Mouse (Mus musculus) hindbrain, embryonic 13.5 days (tissue): ENCODE measurements at regions not wholly inside any gene's neighbourhood (a gene's known extent, or its start where the extent isn't known, plus 50 kb on each side); places are given as distances from the start of the nearest gene placed in this dataset.

Experiments used
- ATAC-seq: fragments of 200-750 bp; cut with Nextera tagmentation; 2 replicates; pipeline ENCODE4 v1.8.0; 2017; ENCODE audit warnings: moderate TSS enrichment; ENCODE audit not compliant: low FRiP score
- H3K27ac ChIP-seq: fragments of 300-500 bp; sonication (generic); 2 replicates; pipeline ENCODE4 v1.5.1; 2015; ENCODE audit warnings: inconsistent platforms, mild to moderate bottlenecking, moderate library complexity
- H3K27me3 ChIP-seq: fragments of 300-500 bp; sonication (generic); 2 replicates; pipeline ENCODE4 v1.6.1; 2015; ENCODE audit warnings: mild to moderate bottlenecking, inconsistent platforms
- H3K36me3 ChIP-seq: fragments of 300-500 bp; sonication (generic); 2 replicates; pipeline ENCODE4 v1.6.1; 2015; ENCODE audit warnings: mild to moderate bottlenecking, inconsistent platforms
- H3K4me1 ChIP-seq: fragments of 300-500 bp; sonication (generic); replicated peaks from 2 replicates; pipeline ENCODE4 v1.6.1; 2015; ENCODE audit warnings: inconsistent platforms
- H3K4me2 ChIP-seq: fragments of 300-500 bp; sonication (generic); 2 replicates; pipeline ENCODE4 v1.6.1; 2015; ENCODE audit warnings: inconsistent platforms, mild to moderate bottlenecking, moderate library complexity
- H3K4me3 ChIP-seq: fragments of 300-500 bp; sonication (generic); 2 replicates; pipeline ENCODE4 v1.5.1; 2015; ENCODE audit warnings: mild to moderate bottlenecking, inconsistent platforms
- H3K9ac ChIP-seq: fragments of 300-500 bp; sonication (generic); 2 replicates; pipeline ENCODE4 v1.6.1; 2015; ENCODE audit warnings: mild to moderate bottlenecking, inconsistent platforms
- H3K9me3 ChIP-seq: fragments of 300-500 bp; sonication (generic); 2 replicates; pipeline ENCODE4 v1.6.1; 2016; ENCODE audit warnings: inconsistent platforms
- WGBS: fragments of 180-500 bp; shearing (Covaris S2); methylation state at CpG from one replicate; pipeline ENCODE4 v1.1.7; 2015; 5-methylcytosine and 5-hydroxymethylcytosine counted together

DNA sequence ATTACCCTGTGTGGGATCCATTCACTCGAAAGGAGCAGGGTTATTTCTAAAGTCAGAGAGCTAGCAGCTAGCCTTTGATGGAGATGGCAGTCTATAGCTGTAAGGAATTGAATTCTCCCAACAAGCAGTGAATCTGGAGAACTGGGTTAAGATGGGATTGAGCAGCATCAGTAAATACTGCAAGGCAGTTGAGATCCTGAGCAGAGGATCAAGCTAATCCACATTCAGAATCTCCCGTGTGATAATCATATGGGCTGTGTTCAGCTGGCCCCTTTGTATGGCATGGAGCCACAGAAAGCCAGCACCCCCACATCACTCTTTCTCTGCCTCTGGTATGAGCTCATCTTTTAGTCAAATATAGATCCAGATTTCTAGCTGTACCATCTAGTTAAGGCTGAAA is 334.9 kb downstream of the Actr3 start:
- Histone ChIP-seq H3K9ac (no peak overlapping the region), H3K4me1 (no peaks in the 10 kb centered on the region), H3K36me3 (no peaks in the 10 kb centered on the region), H3K4me2 (no peak overlapping the region), H3K27me3 (no peaks in the 10 kb centered on the region), H3K4me3 (no peak overlapping the region), H3K9me3 (0 out of 2 replicates have a peak, but pooled peaks cover 2% of the 10 kb centered on the region), H3K27ac (no peak overlapping the region)
- 88% methylated on average over 2 of the region's 2 CpGs for WGBS
- no peak for ATAC-seq

DNA sequence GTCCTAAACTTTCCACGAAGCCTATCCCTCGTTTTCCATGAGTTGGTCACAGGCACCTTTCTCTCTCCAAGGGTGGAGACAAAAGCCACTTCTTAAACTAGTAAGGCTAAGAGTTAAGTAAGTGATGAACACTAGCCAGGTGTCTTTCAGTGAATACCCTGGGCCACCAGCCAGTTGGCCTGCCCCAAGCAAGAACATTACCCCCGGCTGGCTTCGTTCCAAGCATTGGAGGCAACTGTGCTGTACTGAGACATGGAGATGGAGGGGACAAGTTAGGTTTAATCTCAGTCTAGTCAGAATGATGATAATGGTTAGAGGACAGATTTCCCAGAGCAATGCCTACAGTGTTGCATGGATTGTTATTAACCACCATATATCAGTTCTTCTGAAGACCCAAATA is 350.6 kb downstream of the Actr3 start:
- no peak for ATAC-seq
- no peak overlapping the region for H3K9ac ChIP-seq
- WGBS: 91% methylated on average over 4 of the region's 4 CpGs

DNA sequence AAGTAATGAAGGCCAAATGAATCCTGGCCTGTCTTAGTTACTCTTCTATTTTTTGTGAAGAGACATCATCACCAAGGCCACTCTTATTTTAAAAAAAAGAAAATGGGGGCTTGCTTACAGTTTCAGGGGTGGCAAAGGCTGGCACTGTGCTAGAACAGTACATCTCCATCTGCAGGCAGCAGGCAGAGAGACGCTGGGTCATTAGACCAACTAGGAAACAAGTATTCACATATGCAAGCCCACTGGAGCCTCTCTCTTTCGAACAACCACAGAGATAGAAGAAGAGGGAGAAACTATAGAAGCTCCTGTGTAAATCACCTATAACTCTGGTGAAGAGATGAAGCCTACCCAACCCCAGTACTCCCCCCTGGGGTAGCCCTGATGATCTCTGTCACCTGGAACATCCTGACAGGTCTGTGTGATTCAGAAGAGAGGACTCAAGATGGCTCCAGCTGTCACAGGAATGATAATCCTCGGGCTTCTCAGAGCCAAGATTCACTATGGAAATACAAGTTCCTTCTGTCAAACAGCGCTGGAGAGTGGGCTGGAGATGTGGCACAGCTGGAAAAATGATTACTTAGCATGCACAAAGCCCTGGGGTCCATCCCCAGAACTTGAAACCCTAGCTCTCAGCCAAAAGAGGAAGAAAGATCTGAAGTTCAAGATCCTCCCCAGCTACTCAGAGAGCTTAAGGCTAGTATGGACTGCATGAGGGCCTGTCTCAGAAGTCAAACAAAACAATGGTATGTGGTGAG is 395.8 kb downstream of the Actr3 start:
- no peak for ATAC-seq
- Histone ChIP-seq H3K4me1 (no peaks in the 10 kb centered on the region), H3K27ac (no peak overlapping the region), H3K9me3 (no peaks in the 10 kb centered on the region), H3K4me3 (no peak overlapping the region), H3K27me3 (no peaks in the 10 kb centered on the region), H3K4me2 (no peak overlapping the region), H3K36me3 (no peaks in the 10 kb centered on the region), H3K9ac (no peak overlapping the region)
- WGBS: 67% methylated on average over 4 of the region's 4 CpGs

More for the DNA sequence above, 350.6 kb downstream of the Actr3 start:
- H3K27me3 ChIP-seq: no peaks in the 10 kb centered on the region
- H3K9me3 ChIP-seq: peaks cover 12% of the 10 kb centered on the region; the same call in 1 of the 2 replicates
- no peak overlapping the region for H3K27ac ChIP-seq
- no peak overlapping the region for H3K4me2 ChIP-seq
- H3K36me3 ChIP-seq: no peaks in the 10 kb centered on the region
- no peaks in the 10 kb centered on the region for H3K4me1 ChIP-seq
- no peak overlapping the region for H3K4me3 ChIP-seq

DNA sequence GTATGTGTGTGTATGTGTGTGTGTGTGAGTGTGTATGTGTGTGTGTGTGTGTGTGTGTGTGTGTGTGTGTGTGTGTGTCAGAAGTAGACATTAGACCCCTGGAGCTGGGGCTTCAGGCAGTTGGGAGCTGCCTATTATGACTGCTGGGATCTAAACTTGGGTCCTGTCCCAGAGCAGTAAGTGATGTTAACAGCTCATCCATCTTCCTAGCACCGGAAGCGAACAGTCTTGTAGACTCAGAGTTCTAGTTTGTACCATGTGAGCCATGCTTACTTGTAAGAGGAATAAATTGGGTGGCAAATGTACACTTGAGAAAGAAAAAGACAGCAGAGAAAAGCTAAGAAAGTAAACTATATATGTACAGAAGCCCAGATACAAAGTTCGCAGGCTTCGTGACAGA is 422.2 kb downstream of the Actr3 start:
- 95% methylated on average over 4 of the region's 4 CpGs for WGBS
- H3K4me2 ChIP-seq: no peak overlapping the region
- no peaks in the 10 kb centered on the region for H3K36me3 ChIP-seq
- no peak overlapping the region for H3K4me3 ChIP-seq
- no peak overlapping the region for H3K9ac ChIP-seq
- no peaks in the 10 kb centered on the region for H3K4me1 ChIP-seq
- no peak overlapping the region for H3K27ac ChIP-seq
- no peak for ATAC-seq
- no peaks in the 10 kb centered on the region for H3K9me3 ChIP-seq
- H3K27me3 ChIP-seq: no peaks in the 10 kb centered on the region

DNA sequence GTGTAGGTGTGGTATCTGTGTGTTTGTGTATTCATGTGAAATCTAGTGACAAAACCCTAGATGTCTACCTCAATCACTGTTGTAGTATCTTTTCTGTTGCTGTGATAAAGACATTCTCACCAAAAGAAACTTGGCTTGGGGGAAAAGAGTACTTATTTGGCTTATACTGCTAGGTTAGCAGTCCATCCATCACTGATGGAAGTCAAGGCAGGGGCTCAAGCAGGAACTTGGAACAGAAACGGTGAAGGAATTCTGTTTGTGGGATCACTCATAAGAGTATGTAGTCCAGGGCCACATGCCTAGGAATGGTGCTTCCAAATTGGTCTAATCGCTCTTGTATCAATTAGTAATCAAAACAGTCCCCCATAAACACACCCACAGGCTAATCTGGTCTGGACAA is 423.6 kb downstream of the Actr3 start:
- no peaks in the 10 kb centered on the region for H3K36me3 ChIP-seq
- 86% methylated on average over 2 of the region's 2 CpGs for WGBS
- no peaks in the 10 kb centered on the region for H3K27me3 ChIP-seq
- H3K4me3 ChIP-seq: no peak overlapping the region
- no peak overlapping the region for H3K27ac ChIP-seq
- H3K4me2 ChIP-seq: no peak overlapping the region
- no peak overlapping the region for H3K9ac ChIP-seq
- H3K4me1 ChIP-seq: no peaks in the 10 kb centered on the region
- H3K9me3 ChIP-seq: no peaks in the 10 kb centered on the region
- no peak for ATAC-seq

GRCm38 (mm10) chr1:124997577-124997976 is 437.9 kb downstream of the Actr3 start:
- Histone ChIP-seq H3K4me2 (no peak overlapping the region), H3K4me1 (no peaks in the 10 kb centered on the region), H3K36me3 (no peaks in the 10 kb centered on the region), H3K27me3 (no peaks in the 10 kb centered on the region), H3K9ac (no peak overlapping the region), H3K4me3 (no peak overlapping the region), H3K27ac (no peak overlapping the region), H3K9me3 (no peaks in the 10 kb centered on the region)
- no peak for ATAC-seq
- 64% methylated on average over 1 of the region's 1 CpGs for WGBS

GRCm38 (mm10) chr1:124950849-124951248 is 484.7 kb downstream of the Actr3 start:
- Histone ChIP-seq H3K4me2 (no peak overlapping the region), H3K27me3 (no peaks in the 10 kb centered on the region), H3K9me3 (no peaks in the 10 kb centered on the region), H3K4me1 (no peaks in the 10 kb centered on the region), H3K9ac (no peak overlapping the region), H3K36me3 (no peaks in the 10 kb centered on the region), H3K27ac (no peak overlapping the region), H3K4me3 (no peak overlapping the region)
- ATAC-seq: no peak

DNA sequence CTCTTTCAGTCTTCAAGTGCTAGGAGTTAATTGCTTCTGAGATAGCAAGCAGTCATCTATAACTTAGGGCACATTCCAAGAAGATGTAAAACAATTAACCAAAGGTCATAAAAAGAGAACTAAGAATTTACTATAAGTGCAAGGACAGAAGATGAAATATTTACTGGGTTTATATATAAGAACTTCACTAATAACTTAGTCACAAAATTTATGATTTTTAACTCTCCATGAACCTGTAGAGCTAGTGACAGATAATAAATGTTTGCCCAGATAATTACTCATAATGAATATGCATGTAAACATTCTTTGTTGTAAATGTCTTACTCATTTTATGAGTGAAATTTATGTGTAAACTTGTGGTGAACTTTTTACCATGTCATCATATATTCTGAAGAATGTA is 531.2 kb downstream of the Actr3 start:
- no peak for ATAC-seq
- Histone ChIP-seq H3K9me3 (no peaks in the 10 kb centered on the region), H3K9ac (no peak overlapping the region), H3K36me3 (no peaks in the 10 kb centered on the region), H3K4me3 (no peak overlapping the region), H3K4me1 (no peaks in the 10 kb centered on the region), H3K4me2 (no peak overlapping the region), H3K27ac (no peak overlapping the region), H3K27me3 (no peaks in the 10 kb centered on the region)

- 86% methylated on average over 3 of the region's 3 CpGs for WGBS
- no peak for ATAC-seq
- no peaks in the 10 kb centered on the region for H3K4me1 ChIP-seq
- H3K9ac ChIP-seq: no peak overlapping the region
- H3K27me3 ChIP-seq: no peaks in the 10 kb centered on the region
- H3K4me3 ChIP-seq: no peak overlapping the region
- H3K9me3 ChIP-seq: no peaks in the 10 kb centered on the region
- H3K4me2 ChIP-seq: no peak overlapping the region
- no peaks in the 10 kb centered on the region for H3K36me3 ChIP-seq
- no peak overlapping the region for H3K27ac ChIP-seq
These were observed 564.4 kb downstream of the Actr3 start for GRCm38 (mm10) chr1:124871148-124871547.

GRCm38 (mm10) chr1:124866248-124866647 is 569.3 kb downstream of the Actr3 start:
- Histone ChIP-seq H3K9ac (no peak overlapping the region), H3K4me1 (no peaks in the 10 kb centered on the region), H3K4me2 (no peak overlapping the region), H3K27ac (no peak overlapping the region), H3K4me3 (no peak overlapping the region), H3K36me3 (no peaks in the 10 kb centered on the region), H3K27me3 (no peaks in the 10 kb centered on the region), H3K9me3 (no peaks in the 10 kb centered on the region)
- ATAC-seq: no peak
- WGBS: 63% methylated on average over 3 of the region's 3 CpGs

GRCm38 (mm10) chr1:124845681-124846080 is 589.8 kb downstream of the Actr3 start:
- no peak overlapping the region for H3K4me2 ChIP-seq
- no peak overlapping the region for H3K27ac ChIP-seq
- 62% methylated on average over 6 of the region's 6 CpGs for WGBS
- no peaks in the 10 kb centered on the region for H3K27me3 ChIP-seq
- no peaks in the 10 kb centered on the region for H3K9me3 ChIP-seq
- ATAC-seq: no peak
- no peaks in the 10 kb centered on the region for H3K36me3 ChIP-seq
- H3K4me1 ChIP-seq: no peaks in the 10 kb centered on the region
- no peak overlapping the region for H3K9ac ChIP-seq
- H3K4me3 ChIP-seq: no peak overlapping the region

DNA sequence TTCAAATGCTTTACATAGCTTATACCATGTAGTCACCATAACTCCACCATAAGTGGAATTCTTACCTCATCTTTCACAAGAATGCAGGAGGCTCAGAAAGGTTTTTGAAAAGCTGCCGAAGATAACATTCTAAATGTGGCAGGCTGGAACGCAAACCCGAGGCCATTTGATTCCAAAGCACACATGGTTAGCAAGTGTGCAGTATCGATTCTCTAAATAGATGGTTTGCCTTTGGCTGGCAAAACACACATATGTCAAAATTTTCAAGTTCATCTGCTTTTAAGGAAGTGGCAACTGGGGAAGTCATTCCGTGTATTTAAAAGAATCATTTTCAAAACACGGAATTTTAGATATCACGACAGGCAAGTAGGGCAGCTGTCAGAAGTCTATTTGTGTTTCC is 609.8 kb downstream of the Actr3 start:
- Histone ChIP-seq H3K27ac (no peak overlapping the region), H3K4me2 (no peak overlapping the region), H3K4me3 (no peak overlapping the region), H3K36me3 (no peaks in the 10 kb centered on the region), H3K27me3 (no peaks in the 10 kb centered on the region), H3K4me1 (no peaks in the 10 kb centered on the region), H3K9me3 (no peaks in the 10 kb centered on the region), H3K9ac (no peak overlapping the region)
- 92% methylated on average over 7 of the region's 7 CpGs for WGBS
- ATAC-seq: no peak

DNA sequence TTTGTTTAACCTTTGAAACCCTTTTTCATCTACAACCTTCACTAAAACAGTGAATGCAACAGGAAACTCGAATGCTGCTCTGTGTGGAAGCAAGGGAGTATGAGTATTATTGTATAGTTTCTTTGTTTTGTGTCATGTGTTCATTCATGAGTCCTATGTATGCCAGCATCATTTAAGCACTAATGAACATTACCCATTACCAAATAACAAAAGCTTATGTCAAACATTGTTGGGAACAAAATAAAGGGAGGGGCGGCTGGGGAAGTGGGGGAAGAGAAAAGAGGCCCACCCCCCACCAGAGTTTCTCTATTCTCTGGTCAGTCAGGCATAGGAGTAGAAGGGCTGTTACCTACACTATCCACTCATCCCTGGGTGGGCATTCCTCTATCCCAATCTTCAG is 642.5 kb downstream of the Actr3 start:
- Histone ChIP-seq H3K27me3 (no peaks in the 10 kb centered on the region), H3K4me2 (no peak overlapping the region), H3K36me3 (no peaks in the 10 kb centered on the region), H3K9ac (no peak overlapping the region), H3K4me1 (no peaks in the 10 kb centered on the region), H3K9me3 (no peaks in the 10 kb centered on the region), H3K27ac (no peak overlapping the region), H3K4me3 (no peak overlapping the region)
- no peak for ATAC-seq
- WGBS: 63% methylated on average over 2 of the region's 2 CpGs
